Mouse (Mus musculus) adrenal gland, adult 2 months (tissue): ENCODE measurements around the gene Snip1. TPM values are rescaled to one million over a fixed set of nuclear protein-coding genes. Genes with fewer than 3 reads are reported as not detected.

Source experiments
- DNase-seq: peaks from one replicate; pipeline ENCODE4 v3.0.0; 2021
- polyA plus RNA-seq: library from polyadenylated mRNA; depleted of rRNA; stranded (reverse); fragments of >200 nt; gene quantifications from 2 replicates; pipeline ENCODE4 v1.2.3, GENCODE M21; 2012; rRNA removed
- total RNA-seq, 2 experiments: library from RNA; stranded (reverse); gene quantifications; 2 replicates each; pipeline ENCODE4 v1.2.3; 2021

The Snip1 gene
- total and polyA plus RNA-seq, 3 experiments: 6.1 to 19.3 (median 18.3) TPM

DNA sequence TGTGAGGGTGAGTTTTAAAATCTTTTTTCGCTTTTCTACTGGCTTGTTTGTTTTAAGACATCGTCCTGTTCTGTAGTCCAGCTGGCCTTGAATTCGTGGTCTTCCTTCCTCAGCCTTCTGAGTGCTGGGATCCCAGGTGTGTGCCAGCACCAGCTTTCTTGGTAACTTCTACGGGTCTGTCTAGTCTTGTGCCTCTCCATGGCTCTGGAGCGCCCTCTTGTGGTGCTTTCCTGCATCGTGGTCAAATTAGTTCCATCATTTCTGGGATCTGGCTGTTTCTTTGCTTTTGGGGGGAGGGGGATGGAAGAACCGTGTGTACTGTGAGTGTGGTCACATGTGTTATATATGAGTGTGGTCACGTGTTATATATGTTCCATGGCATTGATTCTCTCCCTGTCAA lies 33.0 kb downstream of the Snip1 start:
- DNase-seq: peak; percentile 76

DNA sequence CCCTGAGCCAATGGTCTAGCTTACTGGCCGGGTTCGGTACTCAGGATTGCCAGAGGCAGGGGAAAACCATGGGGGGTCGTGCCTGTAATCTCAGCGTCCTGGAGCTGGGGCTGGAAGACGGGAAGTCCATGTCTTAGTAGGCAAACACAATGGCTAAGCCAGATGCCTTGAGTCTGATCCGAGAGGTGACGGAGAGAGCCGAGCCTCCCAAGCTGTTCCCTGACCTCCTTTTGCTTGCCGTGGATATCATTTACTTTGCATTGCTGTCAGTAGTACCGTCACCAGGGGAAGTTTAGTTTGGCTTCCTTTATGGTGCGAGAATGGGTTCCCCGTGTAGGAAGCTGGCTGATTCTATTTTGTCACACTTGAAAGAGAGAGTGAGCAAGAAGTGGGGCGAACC lies 34.9 kb downstream of the Snip1 start:
- no peak for DNase-seq

DNA sequence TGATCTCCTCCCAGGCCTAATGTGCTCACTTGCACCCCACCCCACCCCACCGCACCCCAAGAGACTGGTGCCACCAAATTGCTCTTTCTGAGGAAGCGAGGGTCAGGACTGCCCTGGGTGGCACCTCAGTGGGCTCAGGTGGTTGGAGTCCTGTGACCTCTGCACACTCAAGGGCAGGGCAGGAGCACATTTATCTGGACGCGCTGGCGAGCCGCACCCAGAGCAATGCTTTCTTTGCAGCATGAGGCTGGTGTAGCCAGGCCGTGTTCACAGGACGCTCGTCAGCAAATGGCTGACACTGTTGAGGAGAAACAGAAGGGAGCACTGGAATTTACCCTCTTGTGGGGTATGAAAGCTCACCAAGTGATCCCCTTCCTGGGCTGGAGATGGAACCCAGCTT lies 38.9 kb downstream of the Snip1 start:
- no peak for DNase-seq

DNA sequence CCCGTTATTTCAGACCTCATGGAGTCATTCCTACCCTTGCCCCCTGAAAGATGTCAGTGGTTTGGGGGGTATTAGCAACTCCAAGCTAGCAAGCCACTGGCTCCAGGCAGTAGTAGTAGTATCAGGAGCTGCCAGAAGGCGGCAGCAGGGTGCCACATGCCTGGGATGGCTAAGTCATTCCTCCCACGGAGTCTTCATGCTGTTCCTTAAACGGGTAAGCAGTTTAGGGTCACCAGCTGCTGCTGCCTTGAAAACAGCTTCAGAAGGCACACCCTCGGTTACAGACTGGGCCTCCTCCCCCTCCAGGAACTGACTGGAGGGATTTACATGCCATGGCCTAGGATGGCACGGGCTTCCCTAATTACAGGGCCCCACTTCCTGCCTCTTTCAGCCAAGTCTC lies 48.2 kb downstream of the Snip1 start:
- peak; percentile 88 for DNase-seq

DNA sequence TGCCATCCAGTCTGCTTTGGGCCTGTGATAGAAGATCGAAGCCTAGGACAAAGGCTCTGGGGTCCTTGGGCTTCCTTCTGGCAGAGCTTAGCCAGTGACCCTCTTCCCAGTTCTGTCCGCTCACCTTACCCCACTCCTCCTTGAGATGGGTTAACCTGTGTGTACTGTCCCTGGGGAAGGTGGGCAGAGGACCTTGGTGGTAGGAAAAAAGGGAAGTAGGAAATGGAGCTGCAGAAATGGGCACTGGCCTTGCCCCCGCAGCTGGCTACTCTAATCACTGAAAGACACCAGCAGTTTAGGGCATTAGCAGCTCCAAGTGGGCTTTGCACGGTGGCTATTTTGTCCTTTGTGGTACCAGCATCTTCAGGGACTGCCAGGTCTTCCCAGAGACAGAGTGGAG lies 48.6 kb downstream of the Snip1 start:
- DNase-seq: no peak

DNA sequence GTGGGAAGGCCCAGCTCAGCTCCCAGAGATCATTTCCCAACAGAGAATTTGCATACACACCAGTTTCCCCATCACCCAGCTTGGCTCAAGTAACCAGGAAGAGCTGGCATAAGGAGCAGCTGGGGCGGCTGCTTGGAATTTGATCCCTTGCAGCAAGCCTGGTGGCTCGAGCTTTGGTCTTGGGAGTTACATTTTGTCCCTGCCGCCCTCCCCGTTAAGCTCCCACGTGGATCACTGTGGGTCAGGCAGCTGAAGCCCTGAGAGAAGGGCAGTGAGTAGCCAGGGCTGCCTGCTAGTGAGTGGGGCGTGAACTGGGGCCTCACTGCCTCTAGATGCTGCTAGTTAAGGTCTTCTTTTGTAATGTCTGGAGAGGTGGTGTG lies 49.2 kb downstream of the Snip1 start:
- no peak for DNase-seq

DNA sequence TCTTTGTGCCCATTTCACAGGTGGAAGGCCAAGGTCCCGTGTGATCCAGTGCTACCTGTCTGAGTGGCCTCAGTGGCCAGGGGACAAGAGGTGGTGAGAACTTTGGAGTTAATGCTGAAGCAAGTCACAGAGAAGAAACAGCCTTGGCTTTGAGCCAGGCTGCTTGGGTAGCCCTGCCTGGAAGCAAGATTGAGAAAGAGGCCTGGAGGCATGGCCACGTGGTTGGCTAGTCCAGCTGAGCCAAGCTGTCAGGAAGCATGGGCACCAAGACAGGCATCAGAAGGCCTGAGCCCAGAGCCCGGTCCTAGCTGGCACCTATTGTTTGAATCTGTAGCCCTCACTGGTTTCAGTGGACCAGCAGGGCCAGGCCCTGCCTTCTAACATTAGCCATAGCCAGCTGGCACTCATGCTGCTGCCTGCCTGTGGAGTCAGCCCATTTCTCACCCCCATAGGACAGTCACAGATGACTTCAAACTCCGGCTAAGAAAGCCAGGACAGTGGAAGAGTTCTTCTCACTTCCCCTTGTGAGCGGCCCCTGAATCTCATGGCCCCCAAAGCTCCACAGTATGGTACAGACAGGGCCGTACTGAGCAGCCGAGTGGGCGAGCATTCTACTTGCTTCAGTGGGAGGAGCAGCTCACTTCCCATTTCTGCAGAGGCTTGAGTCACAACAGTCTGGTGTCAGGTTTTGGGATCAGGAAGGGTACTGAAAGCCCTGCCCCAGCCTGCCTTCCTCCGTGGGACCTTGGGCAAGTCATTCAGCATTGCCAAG lies 49.8 kb downstream of the Snip1 start:
- DNase-seq: peak; percentile 88

- no peak for DNase-seq
Measured at GRCm38 (mm10) chr4:125116929-125117328, 50.5 kb downstream of the Snip1 start.

DNA sequence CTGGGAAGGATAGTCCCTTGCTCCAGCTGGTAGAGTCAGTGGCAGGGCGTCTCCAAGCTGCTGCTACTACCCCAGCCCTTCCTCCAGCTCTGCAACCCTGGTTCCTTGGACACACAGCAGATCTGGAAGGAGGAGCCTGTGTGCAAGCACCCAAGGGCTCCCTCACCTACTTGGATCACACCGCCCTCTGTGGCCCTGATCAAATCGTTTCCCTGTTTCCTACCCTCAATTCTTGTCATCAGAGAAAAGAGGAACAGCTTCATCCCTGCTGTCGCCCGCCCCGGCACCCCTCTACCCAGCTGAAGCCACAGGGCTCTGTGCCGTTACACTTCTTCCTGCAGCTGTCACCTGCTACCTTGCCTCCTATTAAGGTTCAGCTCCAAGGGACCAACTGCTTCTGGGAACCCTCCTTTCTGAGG lies 51.4 kb downstream of the Snip1 start:
- peak; percentile 54 for DNase-seq

GRCm38 (mm10) chr4:125119070-125119469 lies 52.6 kb downstream of the Snip1 start:
- no peak for DNase-seq

GRCm38 (mm10) chr4:125119721-125120120 lies 53.2 kb downstream of the Snip1 start:
- peak; percentile 58 for DNase-seq

DNA sequence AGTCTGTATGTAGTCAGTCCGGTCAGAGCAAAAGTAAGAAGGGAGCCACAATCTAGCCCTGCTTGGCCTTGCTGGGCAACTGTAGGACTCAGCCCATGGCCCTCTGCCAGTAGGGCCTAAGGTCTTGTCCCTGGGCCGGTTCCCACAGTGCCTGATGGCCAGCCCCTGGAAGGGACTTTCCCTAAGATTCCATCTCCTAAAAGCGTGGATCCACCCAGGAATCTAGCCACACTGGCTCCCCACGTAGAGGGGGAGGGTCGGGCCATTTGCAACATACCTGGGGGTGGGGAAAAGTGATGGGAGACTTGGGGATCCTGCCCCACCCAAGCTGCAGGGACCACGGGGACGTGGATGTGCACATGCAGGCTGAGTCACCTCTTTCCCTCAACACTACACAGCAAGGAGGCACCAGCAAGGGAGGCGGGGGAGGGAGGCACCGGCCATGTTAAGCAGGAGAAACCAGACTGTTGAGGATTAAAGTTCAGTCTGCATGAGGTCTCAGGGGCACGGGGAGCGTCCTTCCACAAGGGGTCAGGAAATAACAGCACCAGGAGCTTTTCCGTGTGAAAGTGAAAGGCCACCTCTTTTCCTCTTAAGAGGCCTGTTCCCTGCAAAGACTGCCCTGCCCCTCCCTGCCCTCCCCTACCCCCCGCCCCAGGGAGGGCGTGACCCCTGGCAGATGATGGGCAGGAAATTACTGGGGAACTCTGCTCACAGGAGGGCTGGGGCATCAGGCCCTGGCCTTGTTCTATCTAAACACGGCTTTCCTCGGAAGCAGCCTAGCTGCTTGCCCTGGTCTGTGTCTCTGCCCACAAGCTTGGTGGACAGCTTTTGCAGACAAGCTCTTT lies 56.2 kb downstream of the Snip1 start:
- DNase-seq: peak; percentile 93

DNA sequence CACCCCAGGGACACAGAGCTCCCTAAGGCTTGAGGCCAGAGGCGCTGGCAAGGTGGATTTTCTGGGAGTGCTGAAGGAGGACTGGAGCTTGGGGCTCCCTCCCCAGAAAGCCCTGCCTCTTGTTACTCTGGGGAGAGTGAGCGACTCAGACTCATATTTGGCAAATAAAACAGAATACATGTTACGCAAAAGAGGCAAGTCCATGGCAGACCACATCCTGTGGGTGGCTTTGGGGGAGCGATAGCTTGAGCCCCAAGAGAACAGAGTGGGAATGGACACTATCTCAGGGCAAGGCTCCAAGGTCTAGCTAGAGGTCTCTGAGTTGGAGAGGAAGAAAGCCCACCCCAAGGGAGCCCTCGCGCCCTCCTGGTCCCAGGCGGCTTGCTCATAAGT lies 56.8 kb downstream of the Snip1 start:
- DNase-seq: no peak

Other genes starting within 250 kb of the Snip1 start
- gene Yrdc, start 216.0 kb upstream of the Snip1 start, total RNA-seq: 10 to 100 TPM; 34.9 to 39.5 TPM
- 45.0 and 48.5 TPM in 2 replicates for gene Yrdc, start 216.0 kb upstream of the Snip1 start, polyA plus RNA-seq
- gene 1110065P20Rik, start 215.5 kb upstream of the Snip1 start, total RNA-seq: 10 to 100 TPM; 29.3 to 47.0 TPM
- gene 1110065P20Rik, start 215.5 kb upstream of the Snip1 start, polyA plus RNA-seq: 63.4 and 70.0 TPM in 2 replicates
- gene Maneal, start 204.5 kb upstream of the Snip1 start, total RNA-seq: 1 to 10 TPM; 4.7 TPM
- 5.9 and 6.5 TPM in 2 replicates for gene Maneal, start 204.5 kb upstream of the Snip1 start, polyA plus RNA-seq
- gene Epha10, start 185.8 kb upstream of the Snip1 start, total RNA-seq: 1 to 10 TPM; 1.7 to 2.9 TPM
- gene Epha10, start 185.8 kb upstream of the Snip1 start, polyA plus RNA-seq: 3.3 TPM in 2 replicates
- gene 9930104L06Rik, start 129.6 kb upstream of the Snip1 start, total RNA-seq: 10 to 100 TPM; 10.3 to 15.3 TPM
- gene 9930104L06Rik, start 129.6 kb upstream of the Snip1 start, polyA plus RNA-seq: 13.2 and 21.1 TPM in 2 replicates
- gene Cdca8, start 127.4 kb upstream of the Snip1 start, total RNA-seq: 1 to 10 TPM; 2.0 to 4.8 TPM
- gene Cdca8, start 127.4 kb upstream of the Snip1 start, polyA plus RNA-seq: 3.7 and 4.1 TPM in 2 replicates
- gene Rspo1, start 80.2 kb upstream of the Snip1 start, total RNA-seq: 1 to 10 TPM; 5.1 to 7.5 TPM
- gene Rspo1, start 80.2 kb upstream of the Snip1 start, polyA plus RNA-seq: 6.8 and 7.1 TPM in 2 replicates
- gene Gnl2, start 50.1 kb upstream of the Snip1 start, total RNA-seq: 10 to 100 TPM; 41.5 to 59.6 TPM
- 6.6 and 7.2 TPM in 2 replicates for gene Gnl2, start 50.1 kb upstream of the Snip1 start, polyA plus RNA-seq
- not detected for gene Dnali1, start 969 bp upstream of the Snip1 start, total RNA-seq
- gene Dnali1, start 969 bp upstream of the Snip1 start, polyA plus RNA-seq: 0.06 TPM in 1 of 2 replicates, not detected in the other
- gene Meaf6, start 18.5 kb downstream of the Snip1 start, total RNA-seq: 10 to 100 TPM; 29.9 to 30.6 TPM
- 4.3 and 6.4 TPM in 2 replicates for gene Meaf6, start 18.5 kb downstream of the Snip1 start, polyA plus RNA-seq
- 1 to 10 TPM; 6.0 to 7.0 TPM for gene Zc3h12a, start 61.2 kb downstream of the Snip1 start, total RNA-seq
- 7.8 and 8.9 TPM in 2 replicates for gene Zc3h12a, start 61.2 kb downstream of the Snip1 start, polyA plus RNA-seq